Mouse (Mus musculus) gonadal fat pad, adult 2 months (tissue): ENCODE measurements at regions not wholly inside any gene's neighbourhood (a gene's known extent, or its start where the extent isn't known, plus 50 kb on each side); places are given as distances from the start of the nearest gene placed in this dataset.

ENCODE experiments used
- DNase-seq: peaks from one replicate; pipeline ENCODE4 v3.0.0-alpha.2; 2012; ENCODE audit warnings: low read depth

- DNase-seq: no peak
Observed at GRCm38 (mm10) chr3:57228400-57228799, 73.4 kb downstream of the Tm4sf1 start.

GRCm38 (mm10) chr3:57223773-57224172 is 78.0 kb downstream of the Tm4sf1 start:
- DNase-seq: no peak

- DNase-seq: no peak
Observed at GRCm38 (mm10) chr3:57222318-57222914, 79.4 kb downstream of the Tm4sf1 start.

GRCm38 (mm10) chr3:57218431-57218830 is 83.4 kb downstream of the Tm4sf1 start:
- DNase-seq: no peak

GRCm38 (mm10) chr3:57204066-57204723 is 97.6 kb downstream of the Tm4sf1 start:
- DNase-seq: no peak

- DNase-seq: no peak
Observed at GRCm38 (mm10) chr3:57203418-57203817, 98.4 kb downstream of the Tm4sf1 start.

GRCm38 (mm10) chr3:57181587-57181986 is 120.2 kb downstream of the Tm4sf1 start:
- no peak for DNase-seq

GRCm38 (mm10) chr3:57153177-57153948 is 148.4 kb downstream of the Tm4sf1 start:
- no peak for DNase-seq

GRCm38 (mm10) chr3:57149156-57149555 is 152.6 kb downstream of the Tm4sf1 start:
- no peak for DNase-seq

GRCm38 (mm10) chr3:57136847-57137246 is 164.9 kb downstream of the Tm4sf1 start:
- DNase-seq: no peak

GRCm38 (mm10) chr3:57128606-57129005 is 173.2 kb downstream of the Tm4sf1 start:
- DNase-seq: no peak

- no peak for DNase-seq
Observed at GRCm38 (mm10) chr3:57125792-57126485, 175.8 kb downstream of the Tm4sf1 start.

GRCm38 (mm10) chr3:57118016-57118415 is 183.8 kb downstream of the Tm4sf1 start:
- DNase-seq: no peak

GRCm38 (mm10) chr3:57102254-57102653 is 199.5 kb downstream of the Tm4sf1 start:
- no peak for DNase-seq

- DNase-seq: no peak
Observed at GRCm38 (mm10) chr3:57100515-57100914, 201.3 kb downstream of the Tm4sf1 start.

GRCm38 (mm10) chr3:57094936-57095335 is 206.9 kb downstream of the Tm4sf1 start:
- no peak for DNase-seq

- DNase-seq: no peak
Observed at GRCm38 (mm10) chr3:57093201-57093940, 208.4 kb downstream of the Tm4sf1 start.

GRCm38 (mm10) chr3:57074516-57074915 is 227.3 kb downstream of the Tm4sf1 start:
- DNase-seq: no peak

- no peak for DNase-seq
Observed at GRCm38 (mm10) chr3:57073962-57074506, 227.8 kb downstream of the Tm4sf1 start.

- DNase-seq: no peak
Observed at GRCm38 (mm10) chr3:57033021-57033420, 268.8 kb downstream of the Tm4sf1 start.

GRCm38 (mm10) chr3:57018171-57018570 is 283.6 kb downstream of the Tm4sf1 start:
- DNase-seq: no peak
